ENCODE assay signal across 8 mouse cellular contexts in genomic region chr2:140839880-140840279, GRCm38 (mm10).
DNase-seq lines count a peak whose midpoint lies in the region; ATAC-seq and TF ChIP-seq lines count a peak whose summit lies in the region.

No protein-coding gene starts in this region.

- WGBS in midbrain, embryonic 12.5 days, result 51% methylated on average over 3 of the region's 3 CpGs
- WGBS in midbrain, embryonic 10.5 days, result 57% methylated on average over 3 of the region's 3 CpGs
- 35% methylated on average over 3 of the region's 3 CpGs for WGBS in cerebellum, adult 2 months

- intact Hi-C loops in left cerebral cortex, postnatal 25 days (cut with DNase I), result no loop called here

- H3K4me2 ChIP-seq in midbrain, embryonic 12.5 days (replicated peaks), result no peak overlapping the region

- H3K9ac ChIP-seq in midbrain, embryonic 12.5 days (replicated peaks), result no peak overlapping the region

- ATAC-seq in midbrain, embryonic 12.5 days (ENCODE audit: low FRiP score, low read depth), result peak; percentile 84

- H3K27ac ChIP-seq in midbrain, embryonic 12.5 days (replicated peaks), result no peak overlapping the region
- no peak overlapping the region for H3K27ac ChIP-seq in midbrain, embryonic 10.5 days (replicated peaks)
- no peak overlapping the region for H3K27ac ChIP-seq in cerebellum, adult 2 months (ENCODE audit: insufficient read depth, low read length)

- H3K27me3 ChIP-seq in midbrain, embryonic 12.5 days, result no peaks in the 10 kb centered on the region
- H3K27me3 ChIP-seq in midbrain, embryonic 10.5 days (ENCODE audit: low read depth, poor library complexity, severe bottlenecking), result no peaks in the 10 kb centered on the region
- no peaks in the 10 kb centered on the region for H3K27me3 ChIP-seq in cerebellum, adult 2 months (ENCODE audit: control insufficient read depth, insufficient read depth, low read length)

- no peaks in the 10 kb centered on the region for H3K36me3 ChIP-seq in midbrain, embryonic 12.5 days
- H3K36me3 ChIP-seq in midbrain, embryonic 10.5 days, result no peaks in the 10 kb centered on the region

- no peaks in the 10 kb centered on the region for H3K9me3 ChIP-seq in midbrain, embryonic 12.5 days
- H3K9me3 ChIP-seq in midbrain, embryonic 10.5 days (replicated peaks), result no peaks in the 10 kb centered on the region

- H3K4me1 ChIP-seq in midbrain, embryonic 12.5 days, result peaks cover 14% of the 10 kb centered on the region; the same call in 1 of the 2 replicates
- H3K4me1 ChIP-seq in midbrain, embryonic 10.5 days, result peaks cover 11% of the 10 kb centered on the region
- H3K4me1 ChIP-seq in cerebellum, adult 2 months (ENCODE audit: control insufficient read depth, insufficient read depth, low read length), result 0 out of 2 replicates have a peak, but pooled peaks cover 3% of the 10 kb centered on the region

- no peak for DNase-seq in midbrain, embryonic 10.5 days (ENCODE audit: low spot score)
- peak; percentile 62 to 65 for DNase-seq in cerebellum, adult 2 months
- peak; percentile 80 for DNase-seq in heart, postnatal 4 days
- peak; percentile 36 to 62 for DNase-seq in left cerebral cortex, postnatal 25 days (ENCODE audit: low spot score in 2 of 2)
- DNase-seq in right cerebral cortex, adult 18-20 months, result peak; percentile 26
- DNase-seq in thymus, adult 18-20 months, result no peak
- DNase-seq in spleen, postnatal 14 days (ENCODE audit: low spot score in 2 of 2), result no peak

- no peak for TF ChIP-seq CTCF in cerebellum, adult 2 months (IDR thresholded peaks at IDR 0.05; ENCODE audit: borderline replicate concordance, insufficient read depth, low read depth, low read length)

- TF ChIP-seq POLR2A in cerebellum, adult 2 months (IDR thresholded peaks at IDR 0.05; ENCODE audit: borderline replicate concordance, insufficient read depth, low read length), result no peak

- H3K4me3 ChIP-seq in midbrain, embryonic 12.5 days, result no peak overlapping the region
- no peak overlapping the region for H3K4me3 ChIP-seq in midbrain, embryonic 10.5 days
- H3K4me3 ChIP-seq in cerebellum, adult 2 months (replicated peaks; ENCODE audit: insufficient read depth, low read depth, low read length), result no peak overlapping the region

Comparison
In these comparisons a context has a peak if more than half of its experiments do, and no peak if none do; other contexts are left out.
1. DNase-seq: peak in cerebellum, adult 2 months (2 of 2), heart, postnatal 4 days (single experiment), left cerebral cortex, postnatal 25 days (2 of 2) and right cerebral cortex, adult 18-20 months (single experiment); none in midbrain, embryonic 10.5 days (single experiment), thymus, adult 18-20 months (0 of 2) and spleen, postnatal 14 days (0 of 2).